Mouse (Mus musculus) lung, postnatal 0 days (tissue): ENCODE measurements around the gene Entpd6.

Source experiments
- CTCF ChIP-seq: IDR thresholded peaks from 2 replicates; pipeline ENCODE4 v1.5.1; 2016; ENCODE audit warnings: antibody characterized with exemption, mild to moderate bottlenecking
- EP300 ChIP-seq: IDR thresholded peaks from 2 replicates; pipeline ENCODE4 v1.6.1; 2016; ENCODE audit warnings: antibody characterized with exemption, mild to moderate bottlenecking, control low read depth

- TF ChIP-seq CTCF (no peak), EP300 (no peak)
These were observed 38.5 kb downstream of the Entpd6 start for GRCm38 (mm10) chr2:150787234-150787771.
